Mouse (Mus musculus) left cerebral cortex, adult 2 months (tissue): ENCODE results near the gene Pou6f2. TPM values are rescaled to one million over a fixed set of nuclear protein-coding genes. Genes with fewer than 3 reads are reported as not detected.

Experiments used
- DNase-seq, 2 experiments: peaks; one replicate each; pipeline ENCODE4 v3.0.0; 2021 to 2022; ENCODE audit warnings: low spot score in 2 of 2, mixed read lengths in 1 of 2; ENCODE audit errors: extremely low spot score in 1 of 2
- H3K27ac ChIP-seq: fragments of 200-600 bp; 2 replicates; pipeline ENCODE4 v1.8.1; 2022
- H3K4me3 ChIP-seq: fragments of 200-600 bp; 2 replicates; pipeline ENCODE4 v1.8.1; 2022
- CTCF ChIP-seq: fragments of 200-600 bp; IDR thresholded peaks from 2 replicates; pipeline ENCODE4 v1.8.1; 2022; ENCODE audit warnings: antibody characterized with exemption, mild to moderate bottlenecking, moderate library complexity
- intact Hi-C: fragments of 180-260 bp; cut with DNase I; formaldehyde crosslinking; loops from one replicate; pipeline ENCODE4 v1.15.1; 2025
- total RNA-seq, 2 experiments: library from RNA; stranded (reverse); gene quantifications; 2 replicates each; pipeline ENCODE4 v1.2.3; 2021

The Pou6f2 gene
- total RNA-seq, 2 experiments from 2014 or later: 4.3 to 5.9 TPM

DNA sequence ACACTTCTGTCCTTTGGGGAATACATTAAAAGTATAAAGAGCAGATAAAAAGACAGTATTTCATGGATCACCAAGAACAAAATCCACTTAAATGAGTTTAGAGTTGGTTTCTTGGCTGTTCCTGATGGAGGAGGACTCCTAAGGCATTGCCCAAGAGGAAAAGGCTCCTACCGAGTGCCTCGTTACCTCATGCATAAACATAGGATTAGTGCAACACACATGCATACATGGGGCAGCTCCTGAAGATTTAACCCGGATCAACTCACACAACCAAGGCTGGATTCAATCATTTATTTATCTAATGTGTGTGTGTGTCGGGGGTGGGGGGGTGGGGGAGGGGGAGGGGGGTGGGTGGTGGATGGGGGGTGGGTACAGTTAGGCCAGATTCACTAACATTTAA lies 269.4 kb downstream of the Pou6f2 start:
- Histone ChIP-seq H3K27ac (no peak overlapping the region), H3K4me3 (no peak overlapping the region)
- no peak for DNase-seq
- TF ChIP-seq CTCF: no peak
- intact Hi-C loops: loop anchor here (10.0 kb wide), 1 partner anchor 367 kb away; no protein-coding TSS in a partner anchor

DNA sequence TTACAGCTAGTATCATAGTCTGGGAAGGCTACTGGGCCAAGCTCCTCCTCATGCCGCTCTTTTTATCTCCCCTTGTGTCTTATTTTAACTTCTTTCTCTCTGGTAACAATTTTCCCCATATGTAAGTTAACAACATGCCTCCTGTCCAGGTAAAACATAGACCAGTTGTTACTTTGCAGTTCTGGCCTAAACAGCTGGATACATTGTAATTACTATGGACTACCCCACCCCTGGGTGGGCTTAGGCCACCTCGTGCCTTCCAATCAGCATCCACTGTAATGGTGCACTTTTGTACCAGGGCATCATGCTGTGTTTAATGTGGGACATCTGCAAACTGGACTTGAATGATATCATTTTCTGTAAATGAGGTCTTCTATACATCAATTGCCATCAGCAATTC lies 271.4 kb downstream of the Pou6f2 start:
- no peak for TF ChIP-seq CTCF
- H3K27ac ChIP-seq: no peak overlapping the region
- H3K4me3 ChIP-seq: no peak overlapping the region
- intact Hi-C loops: loop anchor here (10.0 kb wide), 1 partner anchor 369 kb away; no protein-coding TSS in a partner anchor
- DNase-seq: no peak

DNA sequence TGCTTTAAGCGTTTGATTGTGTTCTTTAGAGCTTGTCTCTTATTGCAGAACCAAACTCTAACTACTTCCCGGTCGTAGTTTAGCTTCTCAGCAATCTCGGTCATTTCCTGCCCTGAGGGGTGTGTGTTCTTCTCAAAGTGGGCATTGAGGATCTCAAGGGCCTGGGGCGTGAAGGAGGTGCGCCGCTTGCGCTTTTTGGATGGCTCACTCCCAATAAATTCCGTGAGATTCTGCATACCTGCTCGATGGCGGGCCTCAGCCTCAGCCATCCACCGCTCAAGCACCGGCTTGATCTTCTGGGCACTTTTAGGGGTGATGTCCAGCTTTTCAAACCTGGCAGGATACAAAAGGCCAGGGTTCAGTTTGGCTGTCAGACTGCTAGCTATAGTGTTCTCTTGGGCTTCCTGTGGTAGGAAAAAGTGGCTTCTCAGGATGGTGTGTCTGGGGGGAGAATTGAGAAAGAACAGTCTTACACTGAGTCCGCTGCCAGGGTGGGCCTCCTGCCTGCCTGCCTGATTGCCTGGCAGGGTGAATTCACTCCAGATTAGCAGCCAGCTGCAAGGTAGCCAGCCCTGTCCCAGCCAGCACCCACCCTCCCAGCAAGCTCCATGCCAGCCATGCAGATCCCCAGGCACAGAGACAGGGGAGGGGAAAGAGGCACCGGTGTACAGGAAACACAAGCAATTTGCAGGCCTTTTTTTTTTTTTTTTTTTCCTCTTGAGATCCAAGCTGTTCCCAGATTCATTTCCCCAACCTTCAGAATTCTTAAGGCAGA lies 272.1 kb downstream of the Pou6f2 start:
- intact Hi-C loops: loop anchor here (2.0 to 10.0 kb wide), 3 partner anchors 369 to 685 kb away; no protein-coding TSS in a partner anchor
- no peak for DNase-seq
- H3K27ac ChIP-seq: no peak overlapping the region
- H3K4me3 ChIP-seq: no peak overlapping the region
- TF ChIP-seq CTCF: no peak

DNA sequence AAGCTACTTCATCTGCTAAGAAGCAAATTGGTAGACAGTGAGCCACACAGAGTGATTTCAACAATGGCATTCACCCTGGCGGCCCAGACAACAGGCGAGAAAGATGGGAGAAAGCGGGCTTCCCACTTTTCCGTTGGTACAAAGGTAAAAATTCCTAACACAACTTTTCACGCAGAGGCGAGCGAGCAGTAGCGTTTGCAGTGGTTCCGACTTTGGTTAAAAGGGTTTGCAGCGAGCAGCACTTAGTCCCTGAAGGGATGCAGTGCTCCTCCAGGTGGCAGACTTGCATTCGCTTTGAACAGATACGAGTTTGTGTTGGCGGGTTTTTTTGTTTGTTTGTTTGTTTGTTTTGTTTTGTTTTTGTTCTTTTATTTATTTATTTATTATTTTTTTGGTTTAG lies 273.1 kb downstream of the Pou6f2 start:
- DNase-seq: peak; percentile 37 to 50
- H3K27ac ChIP-seq: no peak overlapping the region
- H3K4me3 ChIP-seq: no peak overlapping the region
- peak; percentile 72 for TF ChIP-seq CTCF
- intact Hi-C loops: loop anchor here (2.0 to 10.0 kb wide), 5 partner anchors 67 to 686 kb away; no protein-coding TSS in a partner anchor

DNA sequence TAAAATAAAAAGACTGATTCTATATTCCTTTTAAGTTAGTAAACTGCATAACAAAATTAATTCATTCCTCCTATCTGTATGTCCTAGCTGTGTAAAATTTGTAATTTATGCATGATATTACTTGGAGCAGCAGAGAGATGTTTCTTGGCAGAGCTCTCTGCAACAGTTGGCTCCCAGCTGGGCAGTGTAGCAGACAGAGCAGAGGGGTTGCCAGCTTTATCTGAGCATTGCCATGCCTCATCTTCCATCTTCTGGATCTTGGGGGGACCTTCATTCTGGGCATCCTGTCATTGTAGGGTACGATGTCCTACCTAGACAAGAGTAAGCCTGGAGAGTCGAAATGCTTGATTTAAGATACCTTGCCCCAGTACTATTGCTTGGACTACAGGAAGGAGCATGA lies 277.1 kb downstream of the Pou6f2 start:
- H3K4me3 ChIP-seq: no peak overlapping the region
- intact Hi-C loops: loop anchor here (5.0 to 10.0 kb wide), 3 partner anchors 63 to 374 kb away; no protein-coding TSS in a partner anchor
- DNase-seq: no peak
- TF ChIP-seq CTCF: no peak
- H3K27ac ChIP-seq: no peak overlapping the region

DNA sequence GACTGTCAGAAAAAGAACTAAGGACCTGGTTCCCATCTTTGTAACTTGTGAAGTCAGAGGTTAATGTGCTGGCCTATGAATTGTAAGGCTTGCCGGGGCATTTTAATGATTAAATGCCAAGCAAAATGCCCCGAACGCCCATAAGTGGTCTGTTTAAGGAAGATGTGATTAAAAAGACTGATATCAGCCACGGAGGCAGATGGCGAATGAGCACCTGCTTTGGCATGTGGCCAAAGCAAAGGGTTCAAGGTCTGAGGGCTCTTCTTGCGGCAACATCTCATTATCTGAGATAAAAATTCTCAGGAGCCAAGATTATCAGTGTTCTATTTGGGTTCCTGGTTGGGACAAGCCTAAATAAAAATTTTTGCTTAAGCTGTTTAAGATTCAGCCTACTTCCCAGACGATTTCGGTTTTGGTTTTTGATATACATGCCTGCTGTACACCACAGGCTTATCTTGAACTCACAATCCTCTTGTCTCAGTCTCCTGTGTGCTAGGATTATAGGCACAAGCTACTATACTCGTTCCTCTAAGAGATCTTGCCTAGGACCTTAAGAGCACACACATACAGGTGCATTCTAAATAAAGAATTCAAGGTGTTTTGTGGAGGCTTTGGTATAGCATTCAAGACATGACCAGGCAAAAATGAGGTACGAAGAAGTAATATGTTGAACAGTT lies 315.9 kb downstream of the Pou6f2 start:
- TF ChIP-seq CTCF: no peak
- intact Hi-C loops: no loop called here
- H3K27ac ChIP-seq: no peak overlapping the region

More for the DNA sequence above, 315.9 kb downstream of the Pou6f2 start:
- no peak overlapping the region for H3K4me3 ChIP-seq
- no peak for DNase-seq
